Mouse (Mus musculus) spleen, adult 12 weeks (tissue): ENCODE results near the gene Methig1.
"Not testable (repeated sequence)": the region's sequence is repeated elsewhere in the genome, so short reads cannot be mapped to it uniquely, and the experiment has no call there.

Experiments
- DNase-seq: peaks from one replicate; pipeline ENCODE4 v3.0.0; 2022; ENCODE audit warnings: low spot score

Gene Methig1

GRCm38 (mm10) chr15:100337847-100338246, 15.1 kb upstream of the Methig1 start:
- peak; percentile 10 for DNase-seq

DNA sequence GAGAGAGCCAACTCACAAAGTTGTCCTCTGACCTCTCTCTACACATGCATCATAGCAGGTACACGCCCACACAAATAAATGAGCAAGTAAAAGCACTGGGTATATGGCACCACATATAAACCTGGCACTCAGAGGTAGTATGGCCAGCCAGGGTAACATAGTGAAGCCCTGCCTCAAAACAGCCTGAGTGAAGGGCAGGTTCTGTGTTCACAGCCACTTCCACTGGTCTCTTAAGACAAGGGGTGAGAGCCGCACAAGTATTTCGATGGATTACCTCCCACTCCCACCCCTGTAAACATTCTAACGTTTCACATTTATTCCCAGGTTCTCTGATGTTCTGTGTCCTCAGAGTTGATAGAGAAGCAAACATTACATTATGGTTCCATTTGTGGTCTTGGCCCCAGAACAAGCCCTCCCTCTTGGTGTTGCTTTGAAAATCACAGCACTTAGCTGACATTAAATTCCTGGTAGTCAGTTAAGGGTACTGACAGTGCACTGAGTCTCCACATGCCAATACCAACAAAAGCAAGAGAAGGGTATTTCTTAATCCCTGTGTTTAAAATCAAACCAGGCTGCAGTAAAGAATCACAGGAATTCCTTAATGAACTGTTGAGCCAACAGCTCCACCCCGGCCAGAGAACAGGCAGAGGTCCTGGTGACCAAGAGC, 11.5 kb upstream of the Methig1 start:
- not testable (repeated sequence) for DNase-seq

- DNase-seq, result no peak
Measured at GRCm38 (mm10) chr15:100345484-100345883, 7.5 kb upstream of the Methig1 start.

- no peak for DNase-seq
Measured at GRCm38 (mm10) chr15:100346761-100347160, 6.2 kb upstream of the Methig1 start.

GRCm38 (mm10) chr15:100349496-100349895, 3.5 kb upstream of the Methig1 start:
- no peak for DNase-seq

- DNase-seq, result no peak
Measured at GRCm38 (mm10) chr15:100351501-100352060, 1.4 kb upstream of the Methig1 start.

DNA sequence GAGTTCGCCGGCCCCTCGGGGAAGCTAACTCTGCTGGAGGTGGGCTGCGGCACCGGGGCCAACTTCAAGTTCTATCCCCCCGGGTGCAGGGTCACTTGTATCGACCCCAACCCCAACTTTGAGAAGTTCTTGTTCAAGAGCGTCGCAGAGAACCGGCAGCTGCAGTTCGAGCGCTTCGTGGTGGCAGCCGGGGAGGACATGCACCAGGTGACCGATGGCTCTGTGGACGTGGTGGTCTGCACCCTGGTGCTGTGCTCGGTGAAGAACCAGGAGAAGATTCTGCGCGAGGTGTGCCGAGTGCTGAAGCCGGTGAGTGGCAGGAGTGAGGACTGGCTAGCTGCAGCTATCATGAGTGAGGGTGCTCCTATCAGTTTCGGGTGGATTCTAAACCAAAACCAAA, 450 bp downstream of the Methig1 start:
- not testable (repeated sequence) for DNase-seq

DNA sequence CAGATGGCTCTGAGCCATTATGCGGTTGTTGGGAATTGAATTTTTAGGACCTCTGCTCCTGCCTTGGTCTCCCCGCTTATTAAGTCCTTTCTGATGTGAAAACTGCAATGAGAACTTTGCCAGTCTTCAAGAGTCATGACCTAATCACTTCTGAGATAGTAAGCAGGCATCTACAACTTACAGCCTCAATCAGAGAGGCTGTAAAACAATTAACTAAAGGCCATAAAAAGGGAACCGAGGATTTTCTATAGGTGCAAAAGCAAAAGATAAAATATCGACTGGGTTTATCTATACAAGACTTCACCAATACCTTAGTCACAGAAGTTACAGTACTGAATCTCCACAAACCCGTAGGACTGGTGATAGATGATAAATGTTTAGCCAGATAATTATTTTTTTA, 2.9 kb downstream of the Methig1 start:
- DNase-seq, result no peak

GRCm38 (mm10) chr15:100364242-100364641, 11.3 kb downstream of the Methig1 start, which contains the start of gene Higd1c:
Gene Higd1c, plus strand, starts transcription at chr15:100364542.
- DNase-seq, result no peak

- DNase-seq, result not testable (repeated sequence)
Measured at GRCm38 (mm10) chr15:100365967-100366366, 13.0 kb downstream of the Methig1 start.

DNA sequence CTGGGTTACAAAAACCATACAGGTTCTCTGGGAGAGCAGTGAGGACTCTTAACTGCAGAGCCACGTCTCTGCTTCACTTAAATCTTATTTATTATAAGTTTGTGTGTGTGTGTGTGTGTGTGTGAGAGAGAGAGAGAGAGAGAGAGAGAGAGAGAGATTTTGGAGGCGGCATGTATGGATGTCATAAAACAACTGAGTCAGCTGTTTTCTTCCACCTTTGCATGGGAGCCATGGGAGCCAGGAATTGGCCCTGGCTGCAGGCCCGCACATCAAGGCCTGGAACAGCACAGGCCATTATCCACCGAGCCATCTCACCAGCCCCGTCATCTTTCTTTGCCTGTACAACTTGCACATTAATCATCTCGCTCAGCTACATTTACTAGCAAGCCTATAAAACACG, 14.2 kb downstream of the Methig1 start:
- DNase-seq, result no peak

DNA sequence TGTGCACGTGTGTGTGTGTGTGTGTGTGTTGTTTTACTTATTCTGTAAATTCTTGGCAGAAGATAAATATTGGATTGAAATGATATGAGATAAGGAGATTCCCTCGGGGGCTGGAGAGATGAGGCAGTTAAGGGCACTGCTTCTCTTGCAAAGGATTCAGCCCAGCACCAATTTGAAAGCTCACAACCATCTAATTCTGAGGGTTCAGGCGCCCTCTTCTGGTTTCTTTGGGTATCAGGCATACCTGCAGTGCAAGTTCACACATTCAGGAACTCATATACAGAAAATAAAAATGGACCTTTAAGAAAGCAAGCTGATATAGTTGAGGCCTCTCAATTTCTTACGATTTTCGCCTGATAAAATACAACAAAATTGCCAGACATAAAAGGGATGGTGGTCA, 22.1 kb downstream of the Methig1 start:
- no peak for DNase-seq

DNA sequence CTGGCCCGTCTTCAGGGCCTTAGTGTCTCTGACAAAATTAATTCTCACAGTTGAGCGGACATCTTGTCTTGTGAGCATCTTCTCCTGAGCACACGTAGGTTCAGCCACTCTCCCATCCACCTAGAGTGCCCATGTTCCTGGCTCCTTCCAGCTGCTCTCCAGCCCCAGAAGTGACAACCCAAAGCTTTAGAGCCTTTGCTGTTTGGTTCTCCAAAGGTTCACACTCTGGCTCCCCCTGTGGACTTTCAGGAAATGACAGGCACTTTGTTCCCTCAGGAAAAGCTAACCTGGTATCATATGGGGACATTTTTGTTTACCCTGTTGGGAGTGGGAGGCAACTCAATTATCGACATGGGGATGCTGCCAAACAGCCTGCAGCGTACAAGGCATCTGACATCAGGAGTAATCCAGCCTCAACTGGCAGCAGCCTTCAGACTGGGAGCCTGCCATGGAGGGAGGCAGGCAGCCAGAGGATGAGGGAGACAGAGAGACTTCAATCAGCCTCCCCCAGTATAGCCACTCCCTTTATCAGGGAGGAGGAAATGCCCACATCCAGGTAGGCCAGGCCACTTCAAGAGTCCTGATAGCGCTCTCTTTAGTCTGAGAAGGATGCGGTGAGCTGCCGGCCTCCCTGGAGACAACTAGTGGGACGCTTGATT, 25.0 kb downstream of the Methig1 start:
- DNase-seq, result not testable (repeated sequence)

- no peak for DNase-seq
Measured at GRCm38 (mm10) chr15:100379658-100380057, 26.7 kb downstream of the Methig1 start.

- DNase-seq, result no peak
Measured at GRCm38 (mm10) chr15:100380104-100380503, 27.2 kb downstream of the Methig1 start.

GRCm38 (mm10) chr15:100385705-100386104, 32.8 kb downstream of the Methig1 start:
- DNase-seq, result no peak

GRCm38 (mm10) chr15:100387544-100388223, 34.7 kb downstream of the Methig1 start:
- no peak for DNase-seq

GRCm38 (mm10) chr15:100388224-100388835, 35.4 kb downstream of the Methig1 start:
- no peak for DNase-seq

DNA sequence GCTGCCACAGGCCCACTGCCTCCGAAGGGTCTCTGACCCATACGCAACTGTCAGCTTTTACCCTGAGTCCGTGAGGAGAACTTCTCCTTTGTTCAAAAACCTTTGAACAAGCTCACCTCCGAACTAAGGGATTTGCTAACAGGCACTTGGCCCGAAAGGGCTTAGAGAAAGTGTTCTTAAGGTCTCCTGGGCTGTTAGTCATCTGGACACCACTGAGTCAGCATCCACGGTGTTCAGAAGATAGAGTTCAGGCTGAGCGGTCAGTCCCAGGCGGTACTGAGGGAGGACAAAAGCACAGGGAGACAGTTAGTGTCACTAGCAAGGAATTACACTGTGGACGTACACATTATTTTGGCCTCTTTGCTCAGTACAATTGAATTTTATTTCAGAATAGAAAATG, 35.9 kb downstream of the Methig1 start:
- no peak for DNase-seq

- no peak for DNase-seq
Measured at GRCm38 (mm10) chr15:100391066-100391465, 38.1 kb downstream of the Methig1 start.

GRCm38 (mm10) chr15:100391599-100391998, 38.6 kb downstream of the Methig1 start:
- no peak for DNase-seq

DNA sequence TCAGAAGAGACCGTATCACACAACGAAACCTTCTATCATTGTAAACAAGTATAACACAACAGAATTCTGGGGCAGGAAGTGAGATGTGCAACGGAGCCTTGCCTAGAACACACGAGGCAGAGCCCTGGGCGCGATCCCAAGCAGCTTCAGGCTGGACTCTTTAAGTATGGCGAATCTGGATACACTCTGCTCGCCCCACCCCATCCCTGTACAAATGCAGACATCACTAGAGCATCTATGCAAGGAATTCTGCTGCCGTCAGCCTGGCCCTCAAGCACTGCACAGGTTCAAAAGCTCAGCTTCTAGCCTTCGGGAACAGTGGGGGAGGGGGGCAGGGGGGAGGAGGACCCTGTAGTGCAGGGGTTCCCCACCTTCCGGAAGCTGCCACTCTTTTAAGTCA, 40.1 kb downstream of the Methig1 start:
- no peak for DNase-seq
